Mouse (Mus musculus) myocyte (in vitro differentiated cells): ENCODE measurements around the gene Gabrp.

Source experiments
- CEBPB ChIP-seq: IDR thresholded peaks from 2 replicates; pipeline ENCODE4 v1.6.1; 2011; ENCODE audit warnings: mild to moderate bottlenecking, moderate library complexity; ENCODE audit not compliant: poor library complexity, insufficient read depth, severe bottlenecking
- MYOD1 ChIP-seq, 3 experiments: IDR thresholded peaks; one replicate each; pipeline ENCODE4 v1.6.1; 2011; ENCODE audit warnings: control low read depth in 2 of 3, low read depth in 2 of 3, mild to moderate bottlenecking in 2 of 3, moderate library complexity in 1 of 3; ENCODE audit not compliant: insufficient read length in 2 of 3, control insufficient read depth in 1 of 3
- MYOG ChIP-seq, 3 experiments: IDR thresholded peaks; one replicate each; pipeline ENCODE4 v1.6.1; 2011; ENCODE audit warnings: control low read depth in 2 of 3, low read depth in 2 of 3, mild to moderate bottlenecking in 2 of 3; ENCODE audit not compliant: insufficient read length in 2 of 3, control insufficient read depth in 1 of 3, insufficient read depth in 1 of 3
- POLR2A ChIP-seq: IDR thresholded peaks from one replicate; pipeline ENCODE4 v1.6.1; 2011; ENCODE audit warnings: low read depth, mild to moderate bottlenecking, control low read depth, moderate library complexity; ENCODE audit not compliant: insufficient read length
- POLR2AphosphoS2 ChIP-seq: IDR thresholded peaks from one replicate; pipeline ENCODE4 v1.6.1; 2011; ENCODE audit warnings: low read depth, control low read depth; ENCODE audit not compliant: insufficient read length
- REST ChIP-seq: IDR thresholded peaks from one replicate; pipeline ENCODE4 v1.6.1; 2011; ENCODE audit warnings: mild to moderate bottlenecking, control low read depth, moderate library complexity; ENCODE audit not compliant: insufficient read depth, insufficient read length
- SRF ChIP-seq: IDR thresholded peaks from one replicate; pipeline ENCODE4 v1.6.1; 2011; ENCODE audit warnings: low read depth; ENCODE audit not compliant: control insufficient read depth, insufficient read length
- TCF12 ChIP-seq: IDR thresholded peaks from one replicate; pipeline ENCODE4 v1.6.1; 2011; ENCODE audit warnings: mild to moderate bottlenecking, control low read depth; ENCODE audit not compliant: poor library complexity, insufficient read depth, severe bottlenecking
- USF1 ChIP-seq: IDR thresholded peaks from one replicate; pipeline ENCODE4 v1.6.1; 2011; ENCODE audit warnings: low read depth, mild to moderate bottlenecking, control low read depth, moderate library complexity

DNA sequence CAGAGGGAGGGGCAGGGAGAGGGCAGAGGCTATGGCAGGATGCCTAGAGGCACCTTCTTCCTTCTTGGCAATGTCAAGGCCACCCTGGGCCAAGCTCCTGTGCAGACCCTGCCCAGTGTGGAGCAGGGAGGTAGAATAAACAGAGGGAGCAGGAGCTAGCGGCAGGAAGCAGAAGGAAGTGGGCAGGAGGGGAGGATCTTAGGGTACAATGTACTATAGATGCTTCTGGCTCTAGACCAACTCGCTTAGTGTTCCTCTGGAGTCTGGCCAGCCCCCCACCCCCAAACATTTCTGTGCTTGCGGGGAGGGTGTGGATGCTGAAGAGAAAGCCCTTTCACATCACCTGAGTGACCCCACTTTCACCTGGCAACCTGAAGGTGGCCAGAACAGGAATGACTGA, 862 bp upstream of the Gabrp start:
- TF ChIP-seq POLR2A: no peak
- no peak for TF ChIP-seq TCF12
- TF ChIP-seq POLR2AphosphoS2: no peak
- no peak for TF ChIP-seq MYOG (IDR thresholded peaks at IDR 0.05; ENCODE audit: control insufficient read depth in 1 of 3, insufficient read depth in 1 of 3, insufficient read length in 2 of 3, low read depth in 2 of 3)
- no peak for TF ChIP-seq USF1
- no peak for TF ChIP-seq CEBPB
- TF ChIP-seq MYOD1 (IDR thresholded peaks at IDR 0.05; ENCODE audit: control insufficient read depth in 1 of 3, insufficient read length in 2 of 3, low read depth in 2 of 3): no peak
- TF ChIP-seq SRF: no peak
- no peak for TF ChIP-seq REST
